Mouse (Mus musculus): ENCODE results near the gene Ndufv3. TPM values are rescaled to one million over a fixed set of nuclear protein-coding genes. Genes with fewer than 3 reads are reported as not detected.

The Ndufv3 gene
- total RNA-seq (2021), result 547 and 568 TPM in 2 replicates
- long read RNA-seq, experiment 1, transcript Ndufv3-201 (4 exons, 1,582 nt), result minor isoform, 167 of 515 reads
- long read RNA-seq, experiment 1, transcript Ndufv3-202 (3 exons, 493 nt), result major isoform, 322 of 515 reads
- long read RNA-seq, experiment 1, partial matches to known transcripts, result 16 of 515 reads
- long read RNA-seq, experiment 1, other reads (novel, unspliced or antisense), result 10 of 515 reads
- long read RNA-seq, experiment 2, transcript Ndufv3-201 (4 exons, 1,582 nt), result minor isoform, 159 of 589 reads
- long read RNA-seq, experiment 2, transcript Ndufv3-202 (3 exons, 493 nt), result major isoform, 413 of 589 reads
- long read RNA-seq, experiment 2, partial matches to known transcripts, result 9 of 589 reads
- long read RNA-seq, experiment 2, other reads (novel, unspliced or antisense), result 8 of 589 reads

DNA sequence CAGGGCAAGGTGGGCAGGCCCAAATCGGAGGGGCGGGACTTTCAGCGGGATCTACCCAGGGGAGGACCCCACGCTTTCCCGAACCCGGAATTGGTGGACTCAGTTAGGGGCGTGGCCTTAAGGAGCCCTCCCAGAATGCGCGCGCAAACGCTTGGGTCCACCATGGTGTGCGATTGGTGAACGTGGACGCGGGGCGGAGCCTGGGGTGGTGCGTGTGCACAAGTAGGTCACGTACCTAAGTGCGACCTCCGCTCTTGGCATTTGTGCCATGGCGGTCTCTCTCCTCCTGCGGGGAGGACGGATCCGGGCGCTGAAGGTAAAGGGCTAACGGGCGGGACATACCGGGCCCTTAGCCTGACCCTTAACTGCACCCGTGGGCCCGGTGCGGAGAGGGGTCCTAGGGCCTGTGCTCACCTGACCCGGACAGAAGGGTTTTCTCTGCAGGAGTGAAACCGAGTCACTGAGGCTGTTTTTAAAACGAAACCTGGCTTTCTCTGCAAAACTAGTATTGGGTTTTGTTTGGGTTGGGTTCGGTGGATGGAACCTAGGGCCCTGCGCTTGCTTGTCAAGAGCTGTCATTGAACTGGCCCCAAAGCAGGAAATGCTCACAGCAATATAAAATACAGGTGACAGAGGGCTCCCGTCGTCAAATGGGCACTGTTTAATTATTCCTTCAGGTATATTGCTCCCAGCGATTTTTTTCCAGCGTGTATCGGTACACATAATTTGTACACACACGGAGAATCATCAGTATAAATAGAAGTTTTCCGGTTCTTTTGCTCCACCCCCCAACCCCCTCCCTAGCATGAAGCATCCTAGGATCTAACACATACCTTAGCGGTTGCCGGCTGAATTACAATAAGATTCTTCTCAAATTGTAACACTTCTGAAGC, at the start of gene Ndufv3, which contains the start of gene Wdr4:
Ndufv3 (plus strand) TSS at position 170 of the 893 bp plus-strand sequence.
Wdr4 (minus strand) TSS at position 35 of the 893 bp plus-strand sequence.
- peak; percentile 100 for DNase-seq

DNA sequence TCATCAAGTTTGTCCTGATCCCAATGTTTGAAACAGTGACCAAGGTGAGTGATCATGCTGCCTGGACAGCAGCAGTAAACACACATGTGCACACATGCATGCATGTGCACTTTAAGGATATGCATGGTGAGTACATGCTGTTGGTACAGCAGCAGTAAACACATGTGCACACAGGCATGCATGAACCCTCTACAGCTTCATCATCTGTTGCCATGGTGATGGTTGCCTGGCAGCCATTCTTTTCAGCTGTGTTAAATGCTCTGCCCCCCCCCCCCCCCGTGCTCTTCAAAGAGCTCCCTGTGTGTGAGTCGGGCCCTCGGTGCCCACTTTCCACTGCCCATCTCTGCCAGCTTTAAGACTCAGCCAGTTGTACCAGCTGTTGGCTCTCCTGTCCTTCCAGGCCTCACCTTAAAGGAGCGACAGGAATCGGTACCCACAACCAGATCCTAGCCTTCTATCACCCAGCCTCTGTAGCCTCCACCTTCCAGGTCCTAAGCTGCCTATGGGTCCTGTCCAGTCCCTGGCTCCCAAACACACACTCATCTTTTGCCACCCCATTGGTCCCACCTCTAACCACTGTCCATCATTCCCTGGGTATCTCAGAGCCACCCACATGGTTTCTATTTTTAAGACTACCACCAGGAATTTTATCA, 49.0 kb upstream of the Ndufv3 start:
- no peak for DNase-seq

DNA sequence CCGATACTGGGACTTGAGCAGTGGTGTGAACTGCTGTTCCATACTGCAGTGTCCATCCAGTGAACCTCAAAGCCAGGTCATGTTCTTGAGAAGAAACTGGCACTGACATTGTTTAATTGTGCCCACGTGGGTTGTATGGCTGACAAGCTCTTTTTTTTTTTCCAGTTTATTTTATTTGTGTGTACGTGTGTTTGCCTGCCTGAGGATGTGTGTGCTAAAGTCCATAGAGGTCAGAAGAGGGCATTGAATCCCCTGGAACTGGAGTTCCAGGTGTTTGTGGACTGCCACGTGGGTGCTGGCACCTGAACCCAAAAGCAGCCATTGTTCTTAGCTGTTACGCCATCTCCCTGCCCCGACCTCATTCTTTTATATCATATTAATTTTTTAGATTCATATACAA, 45.5 kb upstream of the Ndufv3 start:
- DNase-seq, result no peak

DNA sequence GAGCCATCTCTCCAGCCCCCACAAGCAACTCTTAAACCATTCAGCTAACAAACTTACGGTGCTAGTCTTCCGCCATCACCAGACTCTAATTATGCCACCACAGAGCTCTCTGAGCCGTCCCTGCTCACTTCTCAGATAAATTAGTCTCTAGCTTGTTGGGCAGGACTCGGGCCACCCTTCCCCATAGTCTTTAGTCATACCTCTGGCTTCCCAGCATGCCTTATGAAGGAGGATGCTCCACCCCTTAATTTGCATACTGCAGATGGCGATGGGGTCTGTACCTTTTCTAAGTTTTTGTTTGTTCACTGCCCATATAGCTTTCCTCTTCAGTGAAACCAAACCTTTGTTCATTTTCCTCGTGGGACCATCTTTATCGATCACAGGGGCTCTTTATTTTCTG, 41.3 kb upstream of the Ndufv3 start:
- DNase-seq, result no peak

DNA sequence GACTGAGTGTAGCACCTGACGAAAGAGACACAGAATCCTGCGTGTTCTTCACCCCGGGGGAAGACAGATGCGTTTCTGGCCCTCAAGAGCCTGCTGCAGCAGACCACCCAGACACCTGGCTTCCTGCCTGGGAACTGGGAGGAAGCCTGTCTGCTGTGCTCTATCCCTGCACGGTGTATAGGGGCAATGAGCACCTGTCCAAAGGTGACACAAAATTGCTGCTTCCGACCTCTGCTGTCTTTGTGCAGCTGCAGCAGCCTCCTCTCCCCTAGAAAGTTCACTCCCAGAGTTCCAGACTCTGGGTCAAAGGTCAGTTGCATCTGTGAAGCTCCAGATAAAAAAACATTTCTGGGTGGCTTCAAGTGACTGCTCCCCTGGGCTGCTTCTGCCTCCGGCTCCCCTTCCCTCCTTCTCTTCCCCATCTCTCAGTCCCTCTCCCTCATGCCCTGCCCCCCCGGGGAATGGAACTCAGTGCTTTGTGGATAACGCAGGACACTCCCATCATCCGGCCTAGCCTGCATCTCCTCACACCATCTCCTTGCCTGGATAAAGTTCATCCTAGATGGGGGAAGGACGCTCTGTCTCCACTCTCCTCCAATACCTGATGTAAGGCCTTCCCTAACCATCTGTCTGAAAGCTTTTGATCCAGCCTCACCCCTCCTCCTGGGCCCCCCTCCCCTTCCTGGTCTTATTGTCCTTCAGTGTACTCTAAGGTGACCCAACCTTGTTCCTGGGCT, 40.6 kb upstream of the Ndufv3 start:
- no peak for DNase-seq

DNA sequence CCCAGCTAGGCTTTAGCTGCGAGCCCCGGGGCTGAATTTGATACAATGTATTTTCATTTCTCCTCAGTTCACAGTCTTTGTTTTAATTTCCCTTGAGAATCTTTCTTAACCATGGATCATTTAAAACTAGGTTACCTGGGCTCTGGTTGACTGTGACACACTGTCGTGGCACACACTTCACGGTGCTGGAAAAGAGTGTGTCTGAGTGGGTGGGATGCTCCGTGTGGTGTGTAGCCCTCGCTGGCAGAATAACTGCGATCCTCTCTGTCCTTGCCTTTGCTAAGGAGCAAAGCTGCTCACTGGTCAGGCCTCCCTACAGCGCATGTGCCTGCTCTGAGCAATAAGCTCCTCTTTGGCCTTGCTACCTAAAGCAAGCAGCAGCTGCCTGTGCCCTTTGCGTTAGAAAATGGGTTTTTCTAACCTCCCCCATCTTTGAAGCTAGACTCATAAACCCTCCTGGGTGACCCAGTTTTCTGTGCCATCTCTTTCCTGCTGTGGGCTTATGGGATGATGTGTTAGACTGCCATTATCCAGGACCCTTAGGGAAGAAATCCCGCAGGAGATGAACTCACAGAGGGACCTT, 33.2 kb upstream of the Ndufv3 start:
- no peak for DNase-seq

DNA sequence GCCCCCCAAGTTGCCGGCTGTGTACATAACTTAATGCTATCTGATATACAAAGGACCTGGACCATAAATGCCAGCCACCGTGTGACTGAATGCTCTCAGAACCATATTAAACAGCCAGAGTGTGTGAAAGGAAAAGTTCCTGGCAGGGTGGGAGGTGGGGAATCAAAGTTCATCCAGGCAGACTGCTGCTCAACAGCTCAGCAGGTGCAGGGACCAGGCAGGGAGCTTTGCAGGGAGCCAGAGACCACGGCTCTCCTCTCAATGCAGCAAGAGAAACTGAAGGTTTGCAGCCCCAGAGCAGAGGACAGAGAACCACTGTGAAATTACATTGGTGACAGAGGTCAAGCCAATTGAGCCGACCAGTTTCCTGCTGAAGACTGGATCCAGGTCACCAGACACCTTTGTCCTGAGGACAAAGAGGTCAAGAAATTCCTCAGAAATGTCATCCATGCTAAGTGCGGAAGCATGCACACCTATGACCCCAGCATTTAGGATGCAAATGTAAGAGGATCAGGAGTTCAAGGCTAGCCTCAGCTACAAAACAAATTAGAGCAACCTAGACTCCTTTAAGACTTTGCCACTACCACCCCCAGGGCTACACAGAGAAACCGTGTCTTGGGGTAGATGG, 32.4 kb upstream of the Ndufv3 start:
- no peak for DNase-seq

DNA sequence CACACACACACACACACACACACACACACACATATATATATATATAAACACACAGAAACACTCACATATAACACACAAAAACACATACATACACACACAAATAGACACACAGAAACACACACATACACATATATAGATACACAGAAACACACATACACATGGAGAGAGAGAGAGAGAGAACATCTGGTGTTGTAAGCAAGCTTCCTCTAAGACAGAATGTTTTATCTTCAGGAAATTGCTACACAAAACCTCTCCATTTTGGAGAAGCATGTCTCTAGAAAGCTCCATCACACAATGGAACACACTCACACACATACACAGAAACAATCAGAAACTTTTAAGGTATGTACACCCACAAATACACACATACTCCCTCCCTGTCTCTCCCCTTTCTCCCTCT, 28.6 kb upstream of the Ndufv3 start:
- no peak for DNase-seq

DNA sequence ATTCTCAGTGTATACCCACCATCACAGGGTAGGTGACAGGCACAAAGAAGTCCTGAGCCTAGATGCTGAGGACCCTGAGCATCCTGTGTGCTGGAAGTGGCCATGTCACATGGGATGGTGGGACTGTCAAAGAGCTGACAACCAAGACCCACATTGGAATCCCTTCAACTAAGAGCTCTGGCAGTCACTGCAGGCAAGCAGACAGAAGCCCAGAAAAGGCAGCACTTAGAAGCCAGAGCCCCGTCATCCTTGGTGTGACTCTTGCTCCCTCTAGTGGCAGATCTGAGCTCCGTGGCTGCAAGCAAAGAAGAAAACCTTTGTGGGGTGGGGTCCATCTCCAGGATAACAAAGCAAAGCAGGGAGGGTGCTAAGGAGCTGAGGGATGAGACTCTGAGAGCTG, 27.5 kb upstream of the Ndufv3 start:
- DNase-seq, result peak; percentile 82

DNA sequence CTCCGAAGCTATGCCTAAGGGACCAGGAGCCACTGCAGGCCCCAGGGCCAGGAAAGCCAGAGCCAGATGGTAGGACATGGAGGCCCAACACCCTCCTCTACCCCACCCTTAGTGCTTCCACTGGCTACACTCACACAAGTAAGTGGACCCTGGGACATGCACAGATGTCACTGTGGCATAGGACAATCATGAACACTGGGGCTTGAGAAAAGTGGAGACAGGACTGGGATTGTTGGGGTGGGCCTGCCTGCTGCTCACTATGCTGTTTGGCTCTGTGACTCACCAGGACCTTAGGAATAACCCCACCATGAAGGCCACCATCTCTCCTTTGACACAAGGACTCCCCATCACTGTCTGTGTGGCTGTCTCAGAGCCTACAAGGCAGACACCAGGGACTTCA, 24.9 kb upstream of the Ndufv3 start:
- DNase-seq, result no peak

DNA sequence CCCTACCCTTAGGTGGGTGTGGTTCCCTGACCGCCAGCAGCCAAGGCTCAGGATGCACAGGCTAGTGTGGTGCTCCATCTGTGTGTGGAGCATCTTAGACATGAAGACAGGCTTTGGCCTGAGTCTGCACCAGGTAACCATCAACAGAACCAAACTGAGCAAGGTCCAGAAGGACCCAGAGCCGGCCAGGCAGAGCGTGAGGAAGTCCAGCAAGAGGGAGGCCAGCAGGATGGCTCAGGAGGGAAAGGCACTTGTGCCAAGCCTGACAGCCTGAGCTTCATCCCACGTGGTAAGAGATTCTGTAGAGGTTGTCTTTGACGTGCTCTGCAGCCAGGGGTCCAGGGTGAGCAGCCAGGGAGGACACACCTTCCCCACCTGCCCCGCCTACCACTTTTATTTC, 22.2 kb upstream of the Ndufv3 start:
- no peak for DNase-seq

DNA sequence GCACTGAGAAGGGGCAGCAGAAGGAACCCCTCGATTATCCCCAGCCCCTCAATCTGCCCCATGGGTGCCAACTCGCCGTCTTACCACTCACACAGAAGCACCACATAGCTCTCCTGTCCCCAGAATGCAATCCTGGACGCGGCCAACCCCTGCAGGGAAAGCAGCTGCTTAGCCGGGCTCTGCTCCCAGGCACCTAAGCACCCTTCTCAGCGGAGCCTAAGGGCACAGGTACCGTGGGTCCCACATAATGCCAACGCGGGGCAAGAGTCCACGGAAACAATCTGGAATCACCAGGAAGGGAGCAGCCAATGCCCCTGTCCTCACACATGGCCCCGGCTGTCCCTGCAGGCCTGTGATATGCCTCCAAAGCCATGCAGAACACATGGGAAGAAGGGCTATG, 20.2 kb upstream of the Ndufv3 start:
- no peak for DNase-seq

DNA sequence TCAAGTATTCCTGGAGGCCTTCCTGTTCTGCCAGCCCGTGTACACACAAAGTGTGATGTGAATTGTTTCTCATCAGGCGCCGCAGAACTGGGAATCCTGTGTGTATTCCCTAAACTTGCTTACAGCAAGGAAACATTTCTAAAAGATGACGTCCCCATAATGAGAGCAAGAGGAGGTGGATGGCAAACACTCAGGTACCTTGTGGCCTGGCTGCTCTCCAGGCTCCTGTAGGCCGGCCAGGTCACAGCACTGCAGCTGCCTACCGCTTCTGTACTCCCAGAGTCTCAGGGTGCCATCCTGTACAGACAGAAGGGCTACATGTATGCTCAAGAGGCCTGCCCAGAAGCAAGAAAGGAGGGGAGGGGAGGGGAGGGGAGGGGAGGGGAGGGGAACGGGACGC, 19.5 kb upstream of the Ndufv3 start:
- DNase-seq, result no peak

DNA sequence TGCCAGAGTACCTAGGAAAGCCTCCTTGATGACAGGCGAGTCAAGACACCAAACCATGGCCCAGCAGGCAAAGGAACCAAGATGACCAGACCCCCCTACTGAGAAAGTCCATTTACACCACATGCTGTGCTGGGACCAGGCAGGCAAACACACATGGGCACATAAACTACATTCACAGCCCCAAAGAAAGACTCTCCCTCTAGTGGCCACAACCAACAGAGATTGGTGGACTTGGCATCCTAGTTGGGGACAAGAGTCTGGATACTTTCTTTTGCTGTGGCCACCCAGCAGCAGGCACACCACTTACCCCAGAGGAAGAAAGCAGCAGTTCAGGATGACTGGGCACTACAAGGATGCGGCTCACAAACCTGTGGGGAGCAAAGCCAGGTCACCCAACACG, 19.0 kb upstream of the Ndufv3 start:
- DNase-seq, result no peak

DNA sequence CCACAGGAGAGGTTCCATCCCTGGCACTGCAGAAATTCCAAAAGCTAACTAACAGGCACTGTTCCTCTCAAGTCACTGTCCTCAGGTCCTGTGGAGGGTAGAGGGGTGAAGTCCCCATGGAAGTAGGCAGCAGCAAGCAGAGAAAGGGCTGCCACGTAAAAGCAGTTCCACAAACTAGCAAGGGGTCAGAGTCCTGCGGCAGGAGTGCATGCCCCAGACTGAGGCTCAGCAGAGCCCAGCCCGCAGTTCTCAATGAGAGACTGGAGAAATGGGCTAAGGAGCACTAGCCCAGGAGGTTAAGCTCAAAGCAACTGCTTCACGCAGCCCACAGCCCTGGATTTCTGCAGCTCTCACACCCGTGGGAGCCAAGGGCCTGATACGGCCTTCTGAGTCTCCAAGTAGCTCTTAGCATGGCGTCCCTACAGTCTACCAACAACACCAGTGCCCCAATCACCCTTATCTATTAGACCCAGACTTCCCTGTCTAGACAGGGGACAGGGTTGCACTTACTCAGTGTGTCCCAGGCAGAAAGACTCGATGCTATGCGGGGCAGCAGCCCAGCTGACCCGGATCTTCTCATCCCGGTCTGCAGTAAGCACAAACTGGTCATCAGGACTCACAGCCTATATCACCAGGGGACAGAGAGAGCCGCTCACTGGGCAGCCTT, 17.5 kb upstream of the Ndufv3 start:
- DNase-seq, result no peak

DNA sequence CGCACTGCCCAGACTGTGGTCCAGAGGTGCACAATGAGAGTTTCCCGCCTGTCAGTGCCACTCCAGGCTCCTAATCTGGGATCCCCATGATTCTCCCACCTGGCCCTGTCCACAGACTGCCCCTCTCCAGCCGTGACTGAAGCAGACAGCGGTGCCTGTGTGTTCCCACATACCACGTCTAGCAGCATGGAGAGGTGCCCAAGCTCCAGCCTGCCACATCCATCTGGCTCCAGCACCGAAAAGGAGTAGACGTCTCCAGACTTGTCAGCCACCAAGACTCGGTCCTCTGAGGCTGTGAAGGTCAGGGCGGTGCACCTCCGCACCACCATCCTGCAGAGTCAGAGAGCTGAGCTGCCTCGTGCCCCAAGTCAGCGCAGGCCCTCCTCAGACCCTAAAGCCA, 16.6 kb upstream of the Ndufv3 start:
- no peak for DNase-seq

DNA sequence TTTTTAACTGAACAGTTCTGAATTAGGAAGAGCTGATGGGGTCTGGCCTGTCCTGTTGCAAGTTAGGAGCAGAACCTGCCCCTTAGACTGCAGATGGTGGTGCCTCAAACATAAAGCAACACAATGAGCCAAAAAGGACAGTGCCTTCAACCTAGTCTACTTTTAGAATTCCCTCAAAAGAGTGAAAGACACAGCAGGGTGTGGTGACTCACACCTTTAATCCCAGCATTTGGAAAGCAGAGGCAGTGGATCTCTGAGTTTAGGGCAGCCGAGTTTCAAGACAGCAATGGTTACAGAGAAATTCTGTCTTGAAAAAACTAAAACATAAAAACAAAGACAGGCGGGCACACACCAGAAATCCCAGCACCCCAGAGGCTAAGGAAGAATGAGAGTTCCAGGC, 16.0 kb upstream of the Ndufv3 start:
- no peak for DNase-seq

DNA sequence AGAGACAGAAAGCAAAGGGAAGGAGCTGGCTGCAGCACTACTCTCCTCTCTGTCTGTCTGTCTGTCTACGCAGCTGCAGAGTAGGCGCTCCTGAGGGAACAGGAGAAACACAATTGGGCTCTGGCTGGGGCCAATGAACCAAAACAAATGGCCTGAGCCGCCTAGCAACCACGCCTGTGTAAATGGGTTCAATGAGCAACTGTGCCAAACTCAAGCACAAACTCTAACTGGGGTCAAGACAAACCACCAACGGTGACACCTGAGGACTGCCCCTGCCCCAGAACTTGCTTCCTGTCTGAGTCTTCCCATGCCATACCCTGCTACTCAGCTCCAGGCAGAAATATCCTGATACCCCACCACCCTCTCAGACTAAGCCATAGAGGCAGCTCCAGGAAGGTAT, 14.9 kb upstream of the Ndufv3 start:
- no peak for DNase-seq

DNA sequence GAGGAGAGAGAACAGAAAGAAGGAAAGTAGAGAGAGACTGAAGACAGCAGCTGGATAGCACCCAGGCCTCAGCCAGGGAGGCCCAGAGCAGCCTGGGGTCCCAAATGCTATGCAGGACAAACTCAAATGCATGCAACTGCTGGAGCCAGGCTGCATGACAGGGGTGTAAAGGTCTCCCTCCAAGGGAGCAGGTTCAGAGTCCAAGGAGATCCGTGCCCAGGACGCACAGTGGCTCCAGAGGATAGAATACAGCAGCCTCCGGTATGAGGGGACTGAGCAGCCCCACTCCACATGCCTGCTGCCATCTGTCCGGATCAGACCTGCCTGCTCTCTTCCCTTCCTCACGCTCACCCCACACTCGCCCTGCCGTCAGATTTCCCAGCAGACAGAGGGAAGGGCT, 13.6 kb upstream of the Ndufv3 start:
- no peak for DNase-seq

DNA sequence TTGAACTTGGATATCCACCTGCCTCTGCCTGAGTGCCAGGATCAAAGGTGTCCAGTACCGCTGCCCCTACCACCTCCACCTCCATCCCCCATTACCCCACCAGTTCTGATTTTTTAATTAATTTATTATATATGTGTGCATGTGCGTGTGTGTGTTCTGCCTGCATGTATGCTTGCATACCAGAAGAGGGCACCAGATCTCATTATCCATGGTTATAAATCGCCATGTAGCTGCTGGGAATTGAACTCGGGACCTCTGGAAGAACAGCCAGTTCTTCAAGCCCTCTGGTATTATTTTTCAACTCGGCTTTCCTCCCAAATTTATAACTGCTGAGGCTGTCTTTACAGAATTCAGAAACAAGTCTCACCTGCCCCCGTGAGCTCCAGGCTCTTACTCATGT, 9.0 kb upstream of the Ndufv3 start:
- DNase-seq, result no peak

All from adrenal gland, postnatal 14 days (tissue).